Mouse (Mus musculus) T-cell, adult 2 months (primary cell): ENCODE measurements around the gene Tmem106a.
A peak's percentile ranks its signal among the peaks of the same experiment; 100 is the strongest.
"Not testable (repeated sequence)": the region's sequence is repeated elsewhere in the genome, so short reads cannot be mapped to it uniquely, and the experiment has no call there.

Experiments used
- DNase-seq: peaks from one replicate; pipeline ENCODE4 v3.0.0; 2022; ENCODE audit warnings: low spot score

The Tmem106a gene

DNA sequence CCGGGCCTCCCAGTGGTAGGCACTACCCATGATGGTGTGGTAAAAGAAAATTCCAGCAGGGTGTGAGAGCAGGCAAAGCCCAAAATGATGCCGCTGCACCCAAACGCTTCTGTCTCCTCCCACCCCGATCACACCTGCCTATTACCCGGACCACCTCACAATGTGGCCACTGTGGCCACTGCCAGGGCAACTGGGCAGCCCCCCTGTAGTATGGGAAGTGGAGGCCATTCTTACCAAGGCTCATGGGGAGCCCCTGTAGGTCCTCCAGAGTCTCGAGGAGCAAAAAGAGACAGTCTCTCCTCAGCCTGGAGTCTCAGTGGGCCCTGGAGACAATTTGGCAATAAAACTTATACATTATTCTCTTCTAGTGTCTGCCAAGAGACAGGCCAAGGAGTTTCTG, 17.1 kb downstream of the Tmem106a start, which contains the start of gene Gm11634:
Gene Gm11634 (minus strand): TSS at position 101 of the 400 bp plus-strand sequence.
- no peak for DNase-seq

DNA sequence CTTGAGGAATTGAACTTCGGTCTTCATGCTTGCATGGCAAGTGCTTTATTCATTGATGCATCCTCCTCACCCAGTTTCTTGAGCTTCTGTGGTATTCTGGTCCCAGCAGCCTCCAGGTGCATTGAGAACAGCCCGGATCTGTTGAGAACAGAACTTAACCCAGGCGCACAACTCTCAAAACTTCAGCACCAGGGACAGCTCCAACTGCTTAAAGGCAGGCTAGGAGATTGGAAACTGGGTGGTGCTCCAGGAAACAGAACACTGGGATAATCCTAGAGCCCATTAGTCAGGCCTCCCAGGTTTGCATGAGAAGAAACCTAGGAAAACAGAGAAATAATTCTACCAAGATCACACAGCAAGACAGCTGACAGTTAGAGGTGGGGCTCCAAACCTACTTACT, 20.4 kb downstream of the Tmem106a start:
- DNase-seq: peak; percentile 20

DNA sequence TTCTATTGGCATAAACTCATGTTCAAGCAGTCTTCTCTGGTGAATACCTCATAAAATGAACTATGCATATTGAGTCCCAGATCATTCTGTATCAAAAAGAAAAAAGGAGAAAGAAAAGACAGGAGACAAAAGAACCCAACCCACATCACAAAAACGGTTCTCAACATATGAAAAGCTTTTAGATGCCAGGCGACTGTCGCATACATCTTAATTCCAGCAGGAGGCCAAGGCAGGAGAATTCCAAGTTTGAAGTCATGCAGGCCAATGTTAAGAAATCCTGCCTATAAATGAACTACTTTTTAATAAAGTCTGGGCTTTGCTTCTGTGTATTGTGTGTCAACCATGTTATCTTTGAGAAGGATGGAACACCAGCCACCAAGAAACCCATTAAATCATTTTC, 22.1 kb downstream of the Tmem106a start:
- no peak for DNase-seq

DNA sequence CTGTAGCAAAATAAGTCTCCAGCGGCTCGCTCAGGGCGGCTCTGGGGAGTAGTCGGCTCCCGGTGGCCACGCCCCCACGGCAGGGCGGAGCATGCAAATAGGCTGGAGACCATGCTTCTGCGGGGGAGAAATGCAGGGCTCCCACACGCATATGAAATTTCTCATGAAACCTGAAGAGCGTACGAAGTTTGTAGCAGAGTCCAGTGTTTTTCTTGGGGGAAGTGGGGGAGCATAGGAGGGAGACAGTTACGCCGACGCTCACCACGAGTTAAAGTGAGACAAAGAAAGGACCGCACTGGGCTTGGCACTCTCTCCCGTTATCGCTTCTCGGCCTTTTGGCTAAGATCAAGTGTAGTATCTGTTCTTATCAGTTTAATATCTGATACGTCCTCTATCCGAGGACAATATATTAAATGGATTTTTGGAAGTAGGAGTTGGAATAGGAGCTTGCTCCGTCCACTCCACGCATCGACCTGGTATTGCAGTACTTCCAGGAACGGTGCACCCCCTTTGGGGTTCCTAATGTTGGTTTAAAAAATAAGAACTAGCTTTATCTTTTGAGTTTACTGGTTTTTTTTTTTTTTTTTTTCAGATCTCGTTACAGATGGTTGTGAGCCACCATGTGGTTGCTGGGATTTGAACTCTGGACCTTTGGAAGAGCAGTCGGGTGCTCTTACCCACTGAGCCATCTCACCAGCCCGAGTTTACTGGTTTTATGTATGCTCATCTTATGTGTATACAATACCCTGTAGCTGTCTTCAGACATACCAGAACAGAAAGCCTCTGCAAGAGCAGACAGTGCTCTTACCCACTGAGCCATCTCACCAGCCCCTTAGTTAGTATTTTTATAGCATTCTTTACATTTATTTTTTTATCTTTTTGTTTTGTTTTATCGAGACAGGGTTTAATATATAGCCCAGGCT, 22.8 kb downstream of the Tmem106a start:
- peak; percentile 81 for DNase-seq

DNA sequence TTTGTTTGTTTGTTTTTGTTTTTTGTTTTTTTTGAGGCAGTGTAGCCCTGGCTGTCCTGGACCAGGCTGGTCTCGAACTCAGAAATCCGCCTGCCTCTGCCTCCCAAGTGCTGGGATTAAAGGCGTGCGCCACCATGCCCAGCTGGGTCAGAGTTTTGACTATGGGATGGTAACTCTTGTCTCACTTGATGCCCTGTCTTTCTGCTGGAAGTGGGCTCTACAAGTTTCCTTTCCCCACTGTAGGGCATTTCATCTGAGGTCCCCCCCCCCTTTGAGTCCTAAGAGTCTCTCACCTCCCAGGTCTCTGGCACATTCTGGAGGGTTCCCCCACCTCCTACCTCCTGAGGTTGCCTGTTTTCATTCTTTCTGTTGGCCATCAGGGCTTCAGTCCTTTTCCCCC, 25.1 kb downstream of the Tmem106a start:
- not testable (repeated sequence) for DNase-seq

DNA sequence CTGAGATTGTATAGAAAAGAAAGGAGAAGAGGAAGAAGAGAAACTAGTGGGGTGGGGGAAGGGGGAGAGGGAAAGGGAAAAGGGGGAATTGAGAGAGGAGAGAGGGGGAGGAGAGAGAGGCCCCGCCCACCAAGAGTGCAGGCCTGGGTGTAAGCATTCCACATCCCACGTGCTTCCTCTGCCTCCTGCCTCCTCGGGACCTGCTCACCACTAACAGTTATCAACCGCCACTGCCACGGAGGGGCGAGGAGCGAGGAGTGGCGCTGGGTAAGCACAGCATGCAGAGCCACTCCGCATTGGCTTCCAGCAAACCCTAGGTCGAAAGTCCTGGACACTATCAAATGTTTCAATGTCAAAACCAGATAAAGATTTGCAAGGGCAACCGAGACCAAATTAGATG, 28.4 kb downstream of the Tmem106a start:
- DNase-seq: no peak

DNA sequence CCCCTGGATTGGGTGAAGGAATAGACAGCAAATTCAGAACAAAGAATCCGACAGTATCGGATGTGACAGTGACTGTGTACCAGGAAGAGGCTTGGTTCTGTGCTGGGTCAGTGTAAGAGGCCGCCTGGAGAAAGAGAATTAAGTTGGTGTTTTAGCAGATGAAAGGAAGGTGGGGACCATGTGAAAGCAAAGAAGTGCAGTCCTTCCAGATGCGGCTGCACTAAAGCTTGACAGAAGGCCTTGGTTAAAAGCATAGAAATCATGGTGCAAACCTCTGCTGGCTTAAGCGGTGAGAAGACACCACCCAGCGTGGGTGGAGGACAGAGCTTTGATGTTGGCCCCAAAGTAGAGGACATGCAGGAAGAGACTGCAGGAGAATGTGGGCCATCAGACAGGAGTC, 31.6 kb downstream of the Tmem106a start:
- DNase-seq: no peak

DNA sequence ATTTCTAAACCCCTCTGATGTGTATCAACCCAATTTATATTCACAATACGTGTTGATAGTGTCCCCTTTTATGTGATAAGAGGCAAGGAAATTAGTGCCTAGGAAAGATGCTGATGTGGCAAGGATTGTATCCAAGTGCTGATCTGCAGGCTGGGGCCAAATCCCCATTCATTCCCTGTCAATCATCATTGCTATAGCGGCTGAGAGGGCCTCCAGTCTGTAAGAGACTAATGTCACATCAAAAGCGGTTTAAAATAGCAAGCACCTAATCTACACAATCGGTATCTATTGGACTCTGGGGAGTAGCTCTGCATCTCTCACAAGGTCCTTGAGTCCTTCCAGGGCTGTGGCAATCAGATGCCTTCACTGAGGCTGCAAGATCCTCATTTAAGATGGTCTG, 32.1 kb downstream of the Tmem106a start:
- no peak for DNase-seq

DNA sequence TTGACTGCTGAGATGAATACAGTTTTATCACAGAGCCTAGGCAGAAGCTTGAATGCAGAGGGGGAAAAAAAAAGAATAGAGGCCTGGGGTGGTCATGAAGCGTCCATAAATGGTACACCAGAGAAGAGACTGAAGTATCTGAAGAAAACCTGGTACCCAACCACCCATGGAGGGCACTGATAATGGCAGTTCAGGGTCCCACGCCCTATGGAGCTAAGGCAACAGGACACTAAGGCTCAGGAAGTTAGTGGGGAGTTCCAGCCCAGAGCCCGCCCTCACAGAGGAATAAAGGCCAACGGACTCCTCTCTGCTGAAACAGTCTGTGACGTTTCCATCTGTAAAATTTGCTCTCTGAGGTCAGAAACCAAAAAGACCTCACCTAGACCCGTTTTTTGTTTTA, 33.3 kb downstream of the Tmem106a start:
- no peak for DNase-seq

DNA sequence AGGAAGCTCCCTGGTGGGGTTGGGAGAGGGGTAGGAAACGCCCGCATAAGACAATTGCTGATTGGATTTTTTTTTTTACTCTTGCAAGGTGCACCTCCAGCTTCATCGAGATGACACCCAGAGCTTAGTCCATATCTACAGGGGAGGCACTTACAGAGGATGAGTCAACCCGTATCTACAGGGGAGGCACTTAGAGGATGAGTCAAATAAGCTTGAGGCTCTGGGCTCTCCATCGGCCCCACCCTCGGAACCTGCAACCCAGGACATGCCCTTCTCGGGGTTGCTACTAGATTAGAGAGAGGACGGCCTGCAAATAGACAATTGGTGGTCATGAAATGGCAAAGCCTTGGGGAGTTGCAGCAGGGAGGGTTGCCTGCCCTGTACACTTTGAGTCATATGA, 34.1 kb downstream of the Tmem106a start:
- no peak for DNase-seq

DNA sequence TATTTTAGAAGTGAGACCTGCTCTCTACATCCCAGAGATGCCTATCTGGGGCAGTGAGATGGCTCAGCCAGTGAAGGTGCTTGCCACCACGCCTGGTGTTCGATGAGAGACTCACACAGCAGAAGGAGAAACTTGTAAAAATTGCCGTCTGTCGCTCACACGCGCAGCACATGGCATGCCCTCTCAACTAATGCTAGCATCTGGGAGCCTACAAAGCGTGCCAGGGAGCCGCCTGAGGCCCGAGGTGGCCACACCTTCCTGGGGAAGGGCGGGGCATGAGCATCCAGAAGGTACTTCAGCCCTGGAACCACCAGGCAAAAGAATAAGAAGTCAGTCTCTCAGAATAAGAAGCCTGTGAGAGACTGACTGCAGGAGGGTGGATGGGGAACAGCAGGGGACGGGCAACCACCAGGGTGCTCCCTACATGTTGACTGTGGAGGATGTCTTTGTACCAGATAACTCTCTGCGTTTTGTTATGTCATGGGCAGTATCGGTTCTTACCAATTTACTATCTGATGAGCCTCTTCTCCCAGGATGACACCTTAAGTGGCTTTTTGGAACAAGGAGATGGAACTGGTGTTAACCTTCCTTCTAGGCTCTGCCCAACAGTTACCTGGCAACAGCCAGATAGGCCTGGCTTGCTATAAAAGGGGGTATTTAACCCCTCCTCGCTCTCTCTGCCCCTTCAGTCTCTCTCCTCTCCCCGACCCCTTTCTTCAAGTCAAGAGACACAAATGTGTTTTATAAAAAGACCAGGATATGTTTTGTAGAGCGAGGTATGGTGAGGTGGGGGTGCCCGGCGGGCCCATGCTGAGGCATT, 35.1 kb downstream of the Tmem106a start:
- DNase-seq: no peak

DNA sequence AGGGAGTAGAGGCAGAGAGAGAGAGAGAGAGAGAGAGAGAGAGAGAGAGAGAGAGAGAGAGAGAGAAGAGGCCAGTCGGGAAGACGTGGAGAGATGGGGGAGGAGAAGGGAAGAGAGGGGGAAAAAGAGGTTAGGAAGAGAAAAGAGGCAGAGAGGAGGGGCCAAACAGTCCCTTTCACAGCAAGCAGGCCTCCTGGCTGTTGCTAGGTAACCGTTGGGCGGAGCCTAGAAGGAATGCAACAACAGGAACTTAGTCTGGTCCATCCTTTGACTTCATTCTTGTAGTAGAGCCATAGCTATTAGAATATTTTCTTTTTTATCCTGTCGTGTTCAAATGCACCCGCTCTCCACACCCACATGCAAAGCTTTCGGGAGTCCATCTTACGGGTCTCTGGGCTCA, 35.8 kb downstream of the Tmem106a start:
- DNase-seq: peak; percentile 40

DNA sequence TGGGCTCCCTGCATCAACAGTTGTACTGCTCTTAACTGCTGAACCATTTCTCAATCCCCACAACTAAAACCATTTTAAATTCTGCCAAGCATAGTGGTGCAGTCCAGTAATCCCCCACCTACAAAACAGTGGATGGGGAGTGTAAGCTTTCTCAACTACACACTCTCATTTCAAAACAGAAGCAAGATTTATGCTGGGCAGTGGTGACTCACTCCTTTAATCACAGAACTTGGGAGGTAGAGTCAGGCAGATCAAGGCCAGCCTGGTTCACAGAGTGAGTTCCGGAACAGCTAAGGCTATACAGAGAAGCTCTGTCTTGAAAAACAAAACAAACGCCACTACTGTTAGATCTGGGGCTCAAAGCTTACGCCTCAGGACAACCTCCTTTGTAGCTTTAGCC, 36.6 kb downstream of the Tmem106a start:
- no peak for DNase-seq

DNA sequence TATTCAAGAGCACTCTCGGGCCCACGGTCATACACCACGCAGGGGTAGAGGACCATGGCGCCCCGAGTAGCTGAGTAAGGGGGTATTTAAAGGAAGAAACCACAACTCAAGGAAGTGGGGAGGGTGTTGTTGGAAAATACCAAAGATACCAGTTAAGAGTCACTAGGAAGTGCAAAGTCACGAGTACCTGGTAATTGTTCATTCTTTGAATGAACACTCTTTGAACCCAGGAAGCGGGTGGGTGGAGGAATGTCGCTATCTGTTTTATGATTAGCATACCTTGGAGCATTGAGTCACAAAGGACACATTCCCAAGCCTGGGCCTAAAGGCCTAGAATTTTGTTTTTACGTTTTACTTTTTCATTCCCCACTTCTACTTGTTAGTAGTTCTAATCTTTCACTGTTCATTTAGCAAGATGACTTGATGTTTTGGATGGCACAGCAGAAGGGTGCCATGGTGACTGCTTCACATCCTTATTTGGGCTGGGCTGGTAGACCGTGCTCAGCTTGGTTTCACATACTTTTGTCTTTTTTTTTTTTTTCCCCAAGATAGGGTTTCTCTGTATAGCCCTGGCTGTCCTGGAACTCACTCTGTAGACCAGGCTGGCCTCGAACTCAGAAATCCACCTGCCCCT, 38.1 kb downstream of the Tmem106a start:
- DNase-seq: not testable (repeated sequence)

DNA sequence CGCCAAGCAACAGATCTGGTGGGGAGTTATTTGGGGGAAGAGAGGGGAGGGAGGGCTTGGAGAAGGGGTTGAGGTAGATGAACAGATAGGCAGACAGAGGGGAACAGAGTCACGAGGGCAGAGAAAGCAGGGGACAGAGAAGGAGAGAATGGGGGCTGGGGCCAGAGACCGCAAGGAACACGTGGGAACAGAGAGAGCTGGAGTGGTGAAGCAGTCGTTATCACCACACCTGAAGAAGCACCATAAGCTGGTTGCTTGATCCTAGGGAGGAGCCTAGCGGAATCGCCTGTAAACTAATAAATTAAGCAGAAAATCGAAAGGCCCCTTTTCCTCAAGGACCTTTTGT, 44.6 kb downstream of the Tmem106a start:
- DNase-seq: peak; percentile 15

DNA sequence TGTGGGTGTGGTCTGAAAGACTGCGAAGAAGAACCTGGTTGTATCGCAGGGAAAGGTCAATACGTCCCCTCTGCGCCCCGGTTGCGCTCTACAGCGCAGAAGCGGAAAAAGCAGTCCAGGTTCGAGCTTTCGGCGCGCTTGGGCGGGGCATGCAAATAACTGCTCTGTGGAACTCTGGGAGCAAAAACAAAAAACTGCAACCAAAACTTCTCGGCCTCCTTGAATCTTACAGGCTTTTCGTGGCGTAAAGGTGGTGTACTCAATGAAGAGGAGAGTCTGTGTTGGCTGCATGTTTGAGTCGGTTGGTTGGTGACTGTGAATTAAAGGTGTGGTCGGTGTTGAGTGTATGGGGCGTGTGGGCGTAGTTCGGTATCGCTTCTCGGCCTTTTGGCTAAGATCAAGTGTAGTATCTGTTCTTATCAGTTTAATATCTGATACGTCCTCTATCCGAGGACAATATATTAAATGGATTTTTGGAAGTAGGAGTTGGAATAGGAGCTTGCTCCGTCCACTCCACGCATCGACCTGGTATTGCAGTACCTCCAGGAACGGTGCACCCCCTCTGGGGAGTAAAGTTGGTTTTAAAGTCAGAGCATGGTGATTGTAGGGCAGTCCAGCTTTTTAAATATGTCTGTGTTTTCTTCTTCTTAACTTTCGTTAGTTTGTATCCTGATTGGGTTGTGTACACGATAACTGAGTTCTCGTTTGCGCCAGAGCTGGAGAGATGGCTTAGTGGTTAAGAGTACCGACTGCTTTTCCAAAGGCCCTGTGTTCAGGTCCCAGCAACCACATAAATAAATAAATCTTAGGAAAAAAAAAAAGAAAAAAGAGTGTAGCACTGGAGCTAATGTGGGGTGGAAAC, 45.2 kb downstream of the Tmem106a start, which contains the start of gene Rdm1:
Gene Rdm1 (plus strand): TSS at position 201 of the 862 bp plus-strand sequence.
- DNase-seq: peak; percentile 78

DNA sequence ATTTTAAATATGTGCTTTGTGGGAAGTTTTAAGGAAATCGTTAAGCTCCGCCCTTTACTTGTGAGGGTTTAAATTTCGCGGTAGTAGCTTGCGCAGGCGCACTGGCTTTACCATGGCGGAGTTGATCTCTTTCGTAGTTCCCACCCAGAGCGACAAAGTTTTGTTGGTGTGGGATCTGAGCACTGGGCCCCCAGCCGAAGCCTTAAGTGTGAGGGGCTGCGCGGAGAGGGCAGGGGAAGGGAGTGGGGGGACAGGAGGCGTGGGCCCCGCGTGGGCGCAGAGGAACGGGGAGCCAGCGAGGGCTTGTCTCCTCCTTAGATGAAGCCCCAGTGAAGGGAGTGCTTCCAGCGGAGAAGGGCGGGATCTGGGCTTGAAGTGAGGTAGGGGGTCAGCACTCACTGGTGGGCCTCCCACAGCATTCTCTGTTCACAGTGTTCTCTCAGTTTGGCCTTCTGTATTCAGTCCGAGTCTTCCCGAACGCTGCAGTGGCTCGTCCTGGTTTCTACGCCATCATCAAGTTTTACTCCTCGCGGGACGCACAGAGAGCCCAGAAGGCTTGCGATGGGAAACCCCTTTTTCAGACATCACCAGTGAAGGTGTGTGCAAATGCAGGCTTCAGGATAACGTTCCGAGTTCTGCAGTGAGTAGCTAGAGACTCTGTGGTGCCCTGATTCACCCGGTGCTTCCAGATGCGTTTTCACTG, 46.0 kb downstream of the Tmem106a start:
- DNase-seq: peak; percentile 81

DNA sequence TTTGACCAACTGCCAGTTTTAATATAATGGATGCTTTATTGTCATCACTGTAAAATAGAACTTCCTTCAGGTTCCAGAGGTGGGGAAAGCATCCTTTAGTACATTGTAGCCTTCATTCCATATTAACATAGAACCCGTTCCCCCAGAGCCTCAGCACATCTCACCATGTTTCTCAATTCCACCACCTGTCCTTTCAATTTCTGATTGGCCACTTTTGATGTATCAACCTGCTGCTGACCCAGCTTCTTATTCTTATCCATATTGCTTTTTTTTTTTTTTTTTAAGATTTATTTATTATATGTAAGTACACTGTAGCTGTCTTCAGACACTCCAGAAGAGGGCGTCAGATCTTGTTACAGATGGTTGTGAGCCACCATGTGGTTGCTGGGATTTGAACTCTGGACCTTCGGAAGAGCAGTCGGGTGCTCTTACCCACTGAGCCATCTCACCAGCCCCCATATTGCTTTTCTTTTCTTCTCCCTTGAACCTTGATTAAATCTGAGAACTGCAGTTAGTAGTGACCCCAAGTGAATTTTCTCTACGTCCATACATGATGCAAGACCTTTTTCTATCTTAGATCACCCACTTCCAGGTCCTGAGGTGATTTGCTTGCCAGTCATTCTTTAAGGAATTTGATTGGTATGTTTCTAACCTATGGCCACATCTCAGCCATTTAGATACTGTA, 46.8 kb downstream of the Tmem106a start:
- not testable (repeated sequence) for DNase-seq

DNA sequence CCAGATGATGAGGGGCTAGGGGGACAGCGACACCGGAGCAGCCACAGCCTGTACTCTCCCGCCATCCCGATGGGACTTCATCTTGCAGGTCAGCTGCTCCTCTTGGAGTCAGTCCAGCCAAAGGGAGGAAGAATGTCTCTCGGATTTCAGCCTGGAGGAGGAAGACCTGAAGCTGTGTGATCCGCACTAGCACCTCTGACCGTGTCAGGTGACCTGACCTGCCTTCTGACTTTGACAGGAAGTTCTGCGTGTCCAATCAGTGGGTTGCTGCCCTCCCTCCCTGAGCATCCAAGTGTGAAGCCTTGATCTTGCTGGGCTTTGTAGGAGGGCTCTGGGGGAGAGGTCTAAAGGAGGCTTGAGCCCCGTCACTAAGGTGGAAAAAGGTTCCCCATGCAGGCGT, 53.6 kb downstream of the Tmem106a start:
- DNase-seq: no peak

DNA sequence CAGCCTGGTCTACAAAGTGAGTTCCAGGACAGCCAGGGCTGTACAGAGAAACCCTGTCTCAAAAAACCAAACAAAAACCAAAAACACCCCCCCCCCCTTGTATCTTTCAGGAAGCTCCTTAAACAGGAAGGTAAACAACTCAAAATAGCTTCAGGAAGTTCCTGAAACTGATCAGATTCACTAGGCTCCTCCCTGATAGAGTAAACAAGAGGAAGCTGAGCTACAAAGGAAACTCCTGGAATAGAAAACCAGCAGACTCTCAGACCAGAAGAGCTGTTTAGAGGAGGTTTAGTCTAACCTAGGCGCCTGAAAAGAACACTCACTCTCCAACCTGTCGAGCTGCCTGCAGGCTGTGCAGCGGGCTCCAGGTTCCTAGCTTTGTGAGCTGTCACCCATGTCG, 57.7 kb downstream of the Tmem106a start:
- DNase-seq: no peak
